Mouse (Mus musculus) erythroblast, embryonic 14.5 days (primary cell): ENCODE measurements around the gene Slc35c2.

ENCODE experiments used
- GATA1 ChIP-seq: IDR thresholded peaks from 2 replicates; pipeline ENCODE4 v1.6.1; 2012; ENCODE audit warnings: low read length, inconsistent platforms, mixed read lengths
- TAL1 ChIP-seq: IDR thresholded peaks from 3 replicates; pipeline ENCODE4 v1.6.1; 2012; ENCODE audit warnings: low read length, inconsistent platforms, mixed read lengths

DNA sequence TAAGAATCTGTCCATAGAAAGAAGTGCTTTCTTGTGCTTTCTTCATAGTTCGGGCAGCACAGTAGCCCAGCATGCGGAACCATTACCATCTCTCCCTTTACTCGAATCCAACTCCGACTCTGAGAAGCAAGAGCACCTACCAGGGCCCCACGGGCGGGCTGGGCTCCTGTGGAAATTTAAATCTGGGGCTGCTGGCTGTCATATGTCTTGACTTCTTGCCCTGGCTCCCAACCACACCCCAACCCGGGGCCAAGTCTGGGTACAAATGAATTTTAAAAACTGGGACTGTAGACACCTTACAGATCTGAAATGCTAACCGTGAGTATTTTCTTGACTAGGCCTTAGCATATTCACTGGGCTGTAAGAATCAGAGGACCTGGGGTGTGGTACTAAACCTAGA, 34.4 kb downstream of the Slc35c2 start:
- TF ChIP-seq GATA1 = no peak
- no peak for TF ChIP-seq TAL1
